Mouse (Mus musculus): ENCODE measurements at regions not wholly inside any gene's neighbourhood (a gene's known extent, or its start where the extent isn't known, plus 50 kb on each side); places are given as distances from the start of the nearest gene placed in this dataset.
A peak's percentile ranks its signal among the peaks of the same experiment; 100 is the strongest.
"Not testable (repeated sequence)": the region's sequence is repeated elsewhere in the genome, so short reads cannot be mapped to it uniquely, and the experiment has no call there.

- ATAC-seq (replicated peaks in 1 of 2; ENCODE audit: insufficient read depth in 1 of 2, low FRiP score in 2 of 2, low TSS enrichment in 1 of 2, low read depth in 1 of 2, poor library complexity in 2 of 2, severe bottlenecking in 2 of 2) = no peak
These were observed 1976.8 kb upstream of the G6pd2 start for GRCm38 (mm10) chr5:59831836-59832235.

DNA sequence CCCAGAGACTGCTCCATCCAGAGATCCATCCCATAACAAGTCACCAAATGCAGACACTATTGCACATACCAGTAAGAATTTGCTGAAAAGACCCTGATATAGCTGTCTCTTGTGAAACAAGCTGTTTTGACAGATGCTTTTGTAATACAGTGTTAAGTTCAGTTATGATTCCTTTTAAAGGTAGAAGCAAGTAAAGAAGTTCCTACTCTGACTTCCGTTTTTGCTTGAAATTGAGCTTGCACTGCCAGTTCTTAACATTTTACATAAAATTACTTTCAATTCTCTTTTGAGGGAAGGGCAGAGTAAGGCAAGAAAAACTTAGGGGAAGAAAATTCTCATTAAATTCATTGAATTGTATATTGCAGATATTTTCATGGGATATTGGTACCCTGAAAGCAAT, 1962.9 kb upstream of the G6pd2 start:
- ATAC-seq (replicated peaks in 1 of 2; ENCODE audit: insufficient read depth in 1 of 2, low FRiP score in 2 of 2, low TSS enrichment in 1 of 2, low read depth in 1 of 2, poor library complexity in 2 of 2, severe bottlenecking in 2 of 2) = no peak

DNA sequence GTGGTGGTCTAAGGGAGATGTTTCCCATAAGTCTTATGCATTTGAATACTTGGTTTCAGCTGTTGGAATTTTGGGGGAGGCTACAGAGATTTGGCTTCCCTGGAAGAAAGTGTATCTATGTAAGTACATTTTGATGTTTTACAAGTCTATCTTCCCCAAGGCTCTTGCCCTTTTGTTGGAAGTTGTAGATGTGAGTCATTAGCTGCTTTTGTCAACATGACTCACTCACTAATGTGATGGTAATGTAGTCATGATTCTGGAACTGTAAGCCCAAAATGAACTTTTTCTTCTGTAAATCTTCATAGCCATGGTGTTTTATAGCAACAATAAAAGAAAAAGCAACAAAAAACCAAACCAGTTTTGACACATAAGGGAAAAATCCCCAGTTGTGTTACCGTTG, 1961.0 kb upstream of the G6pd2 start:
- no peak for ATAC-seq (replicated peaks in 1 of 2; ENCODE audit: insufficient read depth in 1 of 2, low FRiP score in 2 of 2, low TSS enrichment in 1 of 2, low read depth in 1 of 2, poor library complexity in 2 of 2, severe bottlenecking in 2 of 2)

GRCm38 (mm10) chr5:59893952-59894724, 1914.5 kb upstream of the G6pd2 start:
- no peak for ATAC-seq (replicated peaks in 1 of 2; ENCODE audit: insufficient read depth in 1 of 2, low FRiP score in 2 of 2, low TSS enrichment in 1 of 2, low read depth in 1 of 2, poor library complexity in 2 of 2, severe bottlenecking in 2 of 2)

DNA sequence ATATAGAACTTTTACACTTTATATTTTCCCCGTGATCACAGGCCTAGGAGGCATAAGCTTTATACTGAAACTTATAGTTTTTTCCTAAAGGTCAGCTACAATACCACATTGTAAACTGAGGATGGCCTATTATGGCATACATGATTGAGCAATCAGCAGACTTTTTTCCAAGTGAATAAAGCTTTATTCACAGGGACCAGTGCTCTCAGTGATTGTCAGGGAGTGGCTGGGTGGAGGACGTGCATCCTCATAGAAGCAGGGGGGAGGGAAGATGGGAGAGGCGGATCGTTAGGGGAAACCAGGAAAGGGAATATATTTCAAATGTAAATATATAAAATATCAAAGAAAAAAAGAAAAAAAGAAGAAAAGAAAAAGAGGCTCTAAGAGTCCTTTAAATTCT, 1886.7 kb upstream of the G6pd2 start:
- ATAC-seq (replicated peaks in 1 of 2; ENCODE audit: insufficient read depth in 1 of 2, low FRiP score in 2 of 2, low TSS enrichment in 1 of 2, low read depth in 1 of 2, poor library complexity in 2 of 2, severe bottlenecking in 2 of 2) = no peak

- no peak for ATAC-seq (replicated peaks in 1 of 2; ENCODE audit: insufficient read depth in 1 of 2, low FRiP score in 2 of 2, low TSS enrichment in 1 of 2, low read depth in 1 of 2, poor library complexity in 2 of 2, severe bottlenecking in 2 of 2)
These were observed 1867.8 kb upstream of the G6pd2 start for GRCm38 (mm10) chr5:59940861-59941260.

- ATAC-seq (replicated peaks in 1 of 2; ENCODE audit: insufficient read depth in 1 of 2, low FRiP score in 2 of 2, low TSS enrichment in 1 of 2, low read depth in 1 of 2, poor library complexity in 2 of 2, severe bottlenecking in 2 of 2) = no peak
These were observed 1862.9 kb upstream of the G6pd2 start for GRCm38 (mm10) chr5:59945761-59946160.

DNA sequence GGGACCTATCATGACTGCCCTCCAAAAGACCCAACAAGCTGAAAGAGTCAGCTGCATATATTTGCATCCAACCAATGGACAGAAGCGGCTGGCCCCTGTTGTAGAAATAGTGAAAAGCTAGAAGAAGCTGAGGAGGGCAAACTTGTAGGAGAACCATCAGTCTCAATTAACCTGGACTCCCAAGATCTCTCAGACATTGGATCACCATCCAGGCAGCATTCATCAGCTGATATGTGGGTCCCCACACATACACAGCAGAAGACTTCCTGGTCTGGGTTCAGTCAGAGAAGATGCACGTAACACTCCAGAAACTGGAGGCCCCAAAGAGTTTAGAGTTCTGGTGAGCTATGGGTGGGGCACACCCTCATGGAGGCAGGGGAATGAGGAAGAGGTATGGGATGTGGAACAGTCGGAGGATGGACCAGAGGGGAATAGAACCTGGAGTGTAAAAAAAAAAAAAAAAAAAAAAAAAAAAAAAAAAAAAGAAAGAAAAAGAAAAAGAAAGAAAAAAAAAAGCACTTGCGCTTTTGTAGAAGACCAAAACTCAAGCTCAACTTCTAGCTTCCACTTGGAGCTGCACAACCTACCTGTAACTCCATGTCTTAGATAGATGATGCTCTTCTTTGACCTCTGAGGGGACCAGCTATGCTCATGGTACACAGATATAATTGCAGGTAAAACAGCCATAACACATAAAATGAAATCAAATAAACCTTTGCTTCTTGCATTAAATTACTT, 1860.6 kb upstream of the G6pd2 start:
- ATAC-seq (replicated peaks in 1 of 2; ENCODE audit: insufficient read depth in 1 of 2, low FRiP score in 2 of 2, low TSS enrichment in 1 of 2, low read depth in 1 of 2, poor library complexity in 2 of 2, severe bottlenecking in 2 of 2) = no peak

DNA sequence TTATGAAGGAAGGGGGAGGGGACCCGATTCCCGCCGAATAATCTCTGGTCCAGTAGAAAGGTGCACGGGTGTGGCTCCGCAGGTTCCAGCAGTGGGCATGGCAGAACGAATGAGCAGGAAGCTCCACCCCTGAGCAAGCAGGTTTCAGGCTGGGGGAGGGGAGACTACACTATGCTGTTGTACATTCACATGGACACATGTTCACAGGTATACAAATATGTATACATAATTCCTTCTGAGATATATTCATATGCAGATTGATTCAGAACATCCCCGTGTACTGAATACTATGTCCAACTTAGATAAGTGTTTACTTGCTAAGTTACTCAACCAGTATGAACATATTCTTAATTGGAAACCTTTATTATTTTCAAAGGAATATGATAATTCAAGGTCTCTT, 1852.4 kb upstream of the G6pd2 start:
- not testable (repeated sequence) for ATAC-seq (replicated peaks in 1 of 2; ENCODE audit: insufficient read depth in 1 of 2, low FRiP score in 2 of 2, low TSS enrichment in 1 of 2, low read depth in 1 of 2, poor library complexity in 2 of 2, severe bottlenecking in 2 of 2)

DNA sequence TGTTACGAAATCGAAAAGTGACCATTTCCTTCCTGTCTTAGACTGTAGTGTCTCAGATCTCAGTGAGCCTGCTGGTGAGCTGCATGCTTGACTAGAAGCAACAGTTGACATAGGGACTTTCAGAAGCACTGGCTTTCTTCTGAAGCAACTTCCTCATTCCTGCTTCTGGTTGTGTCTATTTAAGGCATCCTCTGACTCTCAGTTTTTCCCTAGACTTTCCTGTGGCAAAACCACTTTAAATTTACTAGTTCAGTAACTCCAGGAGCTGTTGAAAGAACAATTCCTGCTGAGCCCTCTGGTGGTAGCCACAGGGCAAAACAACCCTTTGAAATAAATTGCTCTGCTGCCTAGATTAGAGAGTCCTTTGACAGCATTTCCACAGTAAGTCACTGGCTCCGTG, 1811.9 kb upstream of the G6pd2 start:
- ATAC-seq (replicated peaks in 1 of 2; ENCODE audit: insufficient read depth in 1 of 2, low FRiP score in 2 of 2, low TSS enrichment in 1 of 2, low read depth in 1 of 2, poor library complexity in 2 of 2, severe bottlenecking in 2 of 2) = peak; percentile 98 to 100

DNA sequence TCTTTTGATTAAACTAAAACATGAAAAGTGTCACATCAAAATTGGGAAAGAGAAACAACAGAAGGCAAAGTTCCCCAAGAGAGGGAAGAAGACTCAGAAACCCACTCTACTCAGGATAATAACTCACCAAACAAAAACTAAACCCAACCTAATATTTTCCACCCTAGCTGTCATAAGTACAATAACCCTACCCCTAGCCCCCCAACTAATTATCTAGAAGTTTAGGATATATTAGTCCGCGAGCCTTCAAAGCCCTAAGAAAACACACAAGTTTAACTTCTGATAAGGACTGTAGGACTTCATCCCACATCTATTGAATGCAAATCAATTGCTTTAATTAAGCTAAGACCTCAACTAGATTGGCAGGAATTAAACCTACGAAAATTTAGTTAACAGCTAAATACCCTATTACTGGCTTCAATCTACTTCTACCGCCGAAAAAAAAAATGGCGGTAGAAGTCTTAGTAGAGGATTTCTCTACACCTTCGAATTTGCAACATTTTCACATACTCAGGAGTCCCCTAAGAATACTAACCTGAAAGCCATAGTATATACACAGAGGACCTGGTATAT, 1765.9 kb upstream of the G6pd2 start:
- peak; percentile 100 for ATAC-seq (replicated peaks in 1 of 2; ENCODE audit: insufficient read depth in 1 of 2, low FRiP score in 2 of 2, low TSS enrichment in 1 of 2, low read depth in 1 of 2, poor library complexity in 2 of 2, severe bottlenecking in 2 of 2)

- ATAC-seq (replicated peaks in 1 of 2; ENCODE audit: insufficient read depth in 1 of 2, low FRiP score in 2 of 2, low TSS enrichment in 1 of 2, low read depth in 1 of 2, poor library complexity in 2 of 2, severe bottlenecking in 2 of 2) = no peak
These were observed 1759.6 kb upstream of the G6pd2 start for GRCm38 (mm10) chr5:60049053-60049452.

GRCm38 (mm10) chr5:60061178-60061577, 1747.4 kb upstream of the G6pd2 start:
- ATAC-seq (replicated peaks in 1 of 2; ENCODE audit: insufficient read depth in 1 of 2, low FRiP score in 2 of 2, low TSS enrichment in 1 of 2, low read depth in 1 of 2, poor library complexity in 2 of 2, severe bottlenecking in 2 of 2) = no peak

All from hematopoietic stem cell, adult 5-6 weeks (primary cell).